Mouse (Mus musculus) embryonic stem cell, embryonic (primary cell): ENCODE results near the gene Ticam1.

ENCODE experiments used
- CTCF ChIA-PET, 4 experiments: fragments of 300-600 bp in 2 of 4; fragments of 350-600 bp in 2 of 4; sonication (Branson Sonifier 250); formaldehyde crosslinking; loops; one replicate each; lab custom pipeline; 2022; ENCODE audit warnings: inconsistent platforms in 2 of 4; lab: Charles Lee
- POLR2A ChIA-PET, 4 experiments: fragments of 300-600 bp in 2 of 4; fragments of 350-600 bp in 2 of 4; sonication (Branson Sonifier 250); formaldehyde crosslinking; loops; one replicate each; lab custom pipeline; 2022; ENCODE audit warnings: antibody characterized with exemption in 4 of 4, inconsistent platforms in 1 of 4; lab: Charles Lee

Gene Ticam1

DNA sequence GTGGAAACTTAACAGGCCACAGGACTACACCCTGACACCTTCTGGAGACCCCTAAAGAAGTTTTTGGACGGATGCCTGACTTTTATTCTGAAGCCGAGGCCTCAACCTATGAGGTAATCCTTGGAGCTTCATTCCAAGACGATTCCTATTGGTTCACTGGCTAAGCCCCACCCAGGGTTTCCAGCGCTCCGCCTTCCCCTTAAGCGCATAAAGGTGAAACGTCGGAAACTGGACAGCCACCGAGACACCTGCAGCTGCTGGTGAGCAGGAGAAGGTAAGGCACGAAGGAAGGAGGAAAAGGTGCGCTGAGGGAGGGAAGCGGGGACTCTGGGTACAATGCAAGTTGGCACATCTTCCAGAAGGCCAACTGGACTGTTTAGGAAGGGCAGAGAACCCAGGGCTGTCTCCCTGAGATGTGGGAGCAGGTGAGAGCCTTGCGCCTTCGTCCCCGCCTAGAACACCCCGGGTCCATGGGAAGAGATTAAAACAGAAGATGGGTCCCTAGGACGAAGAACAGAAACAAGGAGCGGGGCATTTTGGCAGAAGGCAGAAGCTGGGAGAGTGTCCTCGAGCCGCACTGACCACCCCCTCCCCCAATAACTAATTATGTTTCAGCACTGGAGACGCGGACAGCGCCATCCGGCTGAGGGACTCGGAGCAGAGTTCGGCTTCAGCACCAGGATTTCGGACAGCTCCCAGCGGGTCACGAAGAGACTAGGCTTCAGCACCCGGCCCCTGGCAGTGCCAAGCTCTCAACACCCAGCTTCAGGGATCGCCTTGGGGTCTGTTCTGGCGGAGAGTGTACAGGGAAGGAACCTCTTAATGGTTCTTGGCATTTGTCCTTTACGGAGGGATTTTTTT, 34.8 kb downstream of the Ticam1 start:
- POLR2A ChIA-PET = interaction anchor here (0.5 to 2.6 kb wide), 64 partner anchors 8 to 523 kb away, joined by 3 to 45 read pairs (median 4); partner anchors contain the start of genes Dpp9 (in 3 of the 4), Chaf1a (in 2 of the 4), Dus3l (in 1 of the 4) and Fem1a (in 1 of the 4)

DNA sequence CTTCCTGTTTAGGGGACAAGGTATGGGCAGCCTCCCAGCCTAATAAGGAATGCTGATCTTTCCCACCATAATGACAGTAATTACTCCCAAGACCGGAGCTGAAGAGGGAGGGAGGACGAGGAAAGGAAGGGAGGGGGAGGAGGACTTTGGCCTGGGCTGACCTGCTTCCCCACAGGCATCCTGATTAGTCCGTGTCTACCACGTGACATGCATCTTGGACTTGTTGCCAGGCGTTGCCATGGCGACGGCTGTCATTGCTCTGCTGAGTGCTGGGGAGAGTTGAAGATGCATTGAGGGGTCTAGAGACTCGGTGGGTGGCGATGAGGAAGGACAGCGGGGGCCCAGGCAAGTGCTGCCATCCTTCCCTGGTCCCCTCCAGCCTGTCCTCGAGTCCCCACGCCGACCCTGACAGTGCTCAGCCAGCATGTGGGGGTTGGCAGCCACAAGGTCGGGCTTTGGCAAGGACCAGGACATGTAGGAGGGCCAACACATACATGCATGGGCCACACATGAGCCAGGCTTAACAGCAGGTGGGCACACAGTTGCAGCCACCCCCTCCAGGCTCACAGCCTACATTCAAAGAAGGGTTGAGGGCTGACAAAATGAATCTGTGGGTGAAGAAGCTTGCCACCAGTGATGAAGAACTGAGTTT, 42.6 kb downstream of the Ticam1 start:
- CTCF ChIA-PET = interaction anchor here in 3 of 4 experiments (0.6 to 1.9 kb wide), 4 partner anchors 17 to 30 kb away, joined by 3 to 4 read pairs (median 4); no protein-coding TSS in a partner anchor
- POLR2A ChIA-PET = interaction anchor here in 3 of 4 experiments (0.6 to 3.0 kb wide), 11 partner anchors 8 to 59 kb away, joined by 3 to 15 read pairs (median 3); partner anchors contain the start of gene Dpp9 (in 1 of the 3)

More for the DNA sequence above, 34.8 kb downstream of the Ticam1 start:
- CTCF ChIA-PET = interaction anchor here in 3 of 4 experiments (0.5 to 3.9 kb wide), 21 partner anchors 9 to 290 kb away, joined by 3 to 46 read pairs (median 4); partner anchors contain the start of gene Fem1a (in 1 of the 3)

DNA sequence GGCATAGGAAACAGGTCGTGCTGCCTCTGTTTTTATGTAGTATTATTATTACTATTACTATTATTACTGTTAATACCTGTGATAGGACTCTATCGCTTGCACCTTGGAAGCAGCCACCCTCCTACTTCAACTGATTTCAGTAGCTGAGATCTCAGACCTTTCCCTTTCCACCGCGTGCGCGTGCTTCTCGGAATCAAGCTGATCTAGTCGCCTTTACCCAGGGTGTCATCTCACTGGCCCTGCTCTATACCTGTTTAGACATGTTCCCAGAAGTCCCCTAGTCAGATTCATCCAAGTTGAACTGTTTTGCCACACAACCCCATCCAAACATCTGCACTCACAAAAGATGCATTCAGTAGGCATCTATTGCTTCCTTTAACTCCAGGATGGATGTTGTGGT, 43.2 kb downstream of the Ticam1 start:
- CTCF ChIA-PET = interaction anchor here in 3 of 4 experiments (0.6 to 1.9 kb wide), 4 partner anchors 18 to 31 kb away, joined by 3 to 4 read pairs (median 4); no protein-coding TSS in a partner anchor
- POLR2A ChIA-PET = interaction anchor here in 2 of 4 experiments (0.7 to 3.0 kb wide), 8 partner anchors 8 to 59 kb away, joined by 3 to 15 read pairs (median 3); no protein-coding TSS in a partner anchor

DNA sequence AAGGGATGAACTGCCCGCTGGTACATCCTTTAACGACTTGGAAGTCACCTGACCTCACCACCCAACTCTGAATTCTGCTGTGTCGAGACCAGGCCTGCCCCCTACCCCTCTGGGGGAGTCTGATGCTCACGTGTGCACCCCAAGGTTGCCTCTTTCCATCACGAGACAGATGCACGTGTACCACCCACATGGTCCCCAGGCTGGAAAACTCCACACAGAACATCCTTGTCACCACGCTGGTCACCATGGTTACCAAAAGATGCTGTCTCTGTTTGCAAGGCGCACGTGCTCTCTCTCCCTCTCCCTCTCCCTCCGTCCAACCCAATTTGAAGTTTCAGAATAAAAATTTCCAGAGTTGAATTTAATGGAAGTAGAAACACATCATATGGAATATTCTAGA, 46.6 kb downstream of the Ticam1 start:
- CTCF ChIA-PET = no interaction called here

DNA sequence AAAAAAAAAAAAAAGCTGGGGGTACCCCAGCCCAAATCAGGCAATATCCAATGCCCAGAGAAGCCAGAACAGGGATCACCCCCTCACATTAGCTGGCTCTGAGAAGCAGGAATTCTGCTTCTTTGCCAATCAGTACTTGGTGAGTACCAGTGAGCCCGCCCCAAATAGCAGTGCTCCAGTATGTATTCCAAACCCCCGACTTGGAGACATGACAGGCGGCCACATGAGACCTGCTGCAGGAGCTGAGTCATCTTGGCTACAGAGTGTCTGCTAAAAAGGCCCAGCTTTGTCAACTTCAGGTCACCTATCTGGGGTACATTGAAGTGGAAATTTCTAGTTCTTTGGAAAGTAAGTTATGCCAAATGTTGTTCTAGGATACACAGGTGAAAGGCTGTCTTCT, 50.0 kb downstream of the Ticam1 start:
- ChIA-PET POLR2A (interaction anchor here in 3 of 4 experiments (0.7 to 3.6 kb wide), 26 partner anchors 8 to 651 kb away, joined by 3 to 48 read pairs (median 5); partner anchors contain the start of genes Dpp9 (in 2 of the 3), Fem1a (in 1 of the 3), Hdgfl2 (in 1 of the 3) and Kdm4b (in 1 of the 3)), CTCF (interaction anchor here in 2 of 4 experiments (0.6 to 2.3 kb wide), 4 partner anchors 28 to 235 kb away, joined by 3 to 13 read pairs (median 5); no protein-coding TSS in a partner anchor)

More for the DNA sequence above, 46.6 kb downstream of the Ticam1 start:
- POLR2A ChIA-PET = interaction anchor here in 2 of 4 experiments (0.8 to 1.3 kb wide), 3 partner anchors 10 to 26 kb away, joined by 3 to 4 read pairs (median 4); no protein-coding TSS in a partner anchor

DNA sequence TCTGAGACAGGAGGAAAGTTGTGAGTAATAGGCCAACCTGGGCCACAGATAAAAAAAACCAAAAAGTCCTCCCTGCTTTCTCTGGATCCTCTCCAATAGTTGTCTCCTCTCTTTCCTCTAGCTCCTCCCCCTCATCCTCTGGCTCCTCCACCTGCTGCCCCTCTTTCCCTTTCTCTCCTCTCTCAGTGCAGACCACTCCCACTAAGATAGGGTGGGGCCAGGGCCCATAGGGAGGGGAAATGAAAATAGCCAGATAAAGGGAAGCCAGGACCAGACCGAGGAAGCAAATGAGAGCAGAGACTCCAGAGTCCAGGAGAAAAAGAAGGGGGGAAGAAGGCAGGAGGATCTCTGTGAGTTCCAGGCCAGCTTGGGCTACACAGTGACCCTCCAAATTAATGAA, 51.7 kb downstream of the Ticam1 start:
- ChIA-PET CTCF (interaction anchor here in 3 of 4 experiments (0.6 to 2.3 kb wide), 12 partner anchors 15 to 402 kb away, joined by 3 to 13 read pairs (median 5); partner anchors contain the start of genes Lonp1 (in 1 of the 3) and Sh3gl1 (in 1 of the 3)), POLR2A (interaction anchor here in 3 of 4 experiments (0.6 to 3.6 kb wide), 72 partner anchors 8 to 537 kb away, joined by 3 to 48 read pairs (median 4); partner anchors contain the start of genes Kdm4b (in 2 of the 3), Chaf1a (in 1 of the 3), Fem1a (in 1 of the 3) and Hdgfl2 (in 1 of the 3))

DNA sequence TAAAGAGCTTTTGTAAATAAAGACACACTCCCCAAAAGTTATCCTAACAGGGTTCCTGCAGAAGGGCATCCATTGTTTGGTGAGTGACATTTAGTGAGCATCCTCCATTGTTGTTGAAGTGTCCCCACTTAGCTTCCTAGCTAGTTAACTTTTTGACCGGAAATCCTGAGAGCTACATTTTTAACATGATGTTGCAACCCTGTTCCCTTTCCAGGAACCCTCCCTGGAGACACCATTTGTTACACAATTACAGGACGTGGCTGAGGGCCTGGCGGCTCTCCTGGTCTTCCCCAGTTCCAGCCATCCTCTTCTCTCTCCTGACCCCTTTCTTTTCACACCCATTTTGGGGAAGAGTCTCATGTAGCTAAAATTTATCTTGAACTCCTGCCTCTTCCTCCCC, 56.8 kb downstream of the Ticam1 start:
- CTCF ChIA-PET = interaction anchor here in 3 of 4 experiments (0.9 to 3.0 kb wide), 6 partner anchors 19 to 151 kb away, joined by 3 to 27 read pairs (median 9); partner anchors contain the start of gene Fem1a (in 1 of the 3)

More for the DNA sequence above, 56.8 kb downstream of the Ticam1 start:
- POLR2A ChIA-PET = interaction anchor here in 2 of 4 experiments (0.9 to 4.3 kb wide), 12 partner anchors 10 to 180 kb away, joined by 3 to 25 read pairs (median 4); partner anchors contain the start of genes Fem1a (in 1 of the 2) and Hdgfl2 (in 1 of the 2)
